Mouse (Mus musculus) liver, embryonic 12.5 days (tissue): Measurements from ENCODE around the gene Ank. TPM values are rescaled to one million over a fixed set of nuclear protein-coding genes. Genes with fewer than 3 reads are reported as not detected.

Experiments
- ATAC-seq: fragments of 200-750 bp; cut with Nextera tagmentation; 2 replicates; pipeline ENCODE4 v1.8.0; 2017; ENCODE audit warnings: moderate number of reproducible peaks, mild to moderate bottlenecking, moderate library complexity
- H3K27ac ChIP-seq: fragments of 300-500 bp; sonication (generic); 2 replicates; pipeline ENCODE4 v1.5.1; 2016; ENCODE audit warnings: mild to moderate bottlenecking
- H3K27me3 ChIP-seq: fragments of 300-500 bp; sonication (generic); replicated peaks from 2 replicates; pipeline ENCODE4 v1.6.1; 2016; ENCODE audit warnings: mild to moderate bottlenecking, moderate library complexity
- H3K36me3 ChIP-seq: fragments of 300-500 bp; sonication (generic); 2 replicates; pipeline ENCODE4 v1.6.1; 2016; ENCODE audit warnings: mild to moderate bottlenecking, moderate library complexity
- H3K4me1 ChIP-seq: fragments of 300-500 bp; sonication (generic); 2 replicates; pipeline ENCODE4 v1.6.1; 2016
- H3K4me2 ChIP-seq: fragments of 300-500 bp; sonication (generic); 2 replicates; pipeline ENCODE4 v1.6.1; 2016; ENCODE audit warnings: mild to moderate bottlenecking, moderate library complexity
- H3K4me3 ChIP-seq: fragments of 300-500 bp; sonication (generic); 2 replicates; pipeline ENCODE4 v1.5.1; 2016; ENCODE audit warnings: mild to moderate bottlenecking, moderate library complexity
- H3K9ac ChIP-seq: fragments of 300-500 bp; sonication (generic); 2 replicates; pipeline ENCODE4 v1.6.1; 2016; ENCODE audit warnings: mild to moderate bottlenecking, moderate library complexity
- H3K9me3 ChIP-seq: fragments of 300-500 bp; sonication (generic); replicated peaks from 2 replicates; pipeline ENCODE4 v1.6.1; 2016; ENCODE audit warnings: mild to moderate bottlenecking, moderate library complexity
- WGBS: fragments of 180-500 bp; shearing (Covaris S2); methylation state at CpG from one replicate; pipeline ENCODE4 v1.1.7; 2016; ENCODE audit not compliant: insufficient replicate concordance; 5-methylcytosine and 5-hydroxymethylcytosine counted together
- polyA plus RNA-seq: library from polyadenylated mRNA; unstranded; fragments of >200 nt; fragmentation: Nextera tagmentation; extraction: Ambion mirVana; gene quantifications from 2 replicates; pipeline ENCODE4 v1.2.1, GENCODE M21; 2016

Ank gene
- polyA plus RNA-seq, 1 experiment from 2014 or later = 13.6 TPM

GRCm38 (mm10) chr15:27519857-27520256, 53.4 kb downstream of the Ank start:
- ATAC-seq = no peak
- Histone ChIP-seq H3K9ac (no peak overlapping the region), H3K9me3 (no peaks in the 10 kb centered on the region), H3K27ac (no peak overlapping the region), H3K4me1 (peaks cover 24% of the 10 kb centered on the region), H3K4me2 (no peak overlapping the region), H3K4me3 (no peak overlapping the region), H3K36me3 (no peaks in the 10 kb centered on the region), H3K27me3 (no peaks in the 10 kb centered on the region)
- 71% methylated on average over 7 of the region's 7 CpGs for WGBS

- ATAC-seq = no peak
- no peaks in the 10 kb centered on the region for H3K36me3 ChIP-seq
- H3K27me3 ChIP-seq = no peaks in the 10 kb centered on the region
- H3K9me3 ChIP-seq = no peaks in the 10 kb centered on the region
- no peak overlapping the region for H3K9ac ChIP-seq
- H3K4me2 ChIP-seq = no peak overlapping the region
- H3K4me3 ChIP-seq = no peak overlapping the region
- peaks cover 29% of the 10 kb centered on the region for H3K4me1 ChIP-seq
- H3K27ac ChIP-seq = no peak overlapping the region
- WGBS = 70% methylated on average over 12 of the region's 12 CpGs
Measured at GRCm38 (mm10) chr15:27525233-27526005, 58.9 kb downstream of the Ank start.

GRCm38 (mm10) chr15:27528896-27529295, 62.4 kb downstream of the Ank start:
- H3K4me2 ChIP-seq = no peak overlapping the region
- H3K27ac ChIP-seq = no peak overlapping the region
- no peak overlapping the region for H3K9ac ChIP-seq
- 61% methylated on average over 4 of the region's 4 CpGs for WGBS
- no peaks in the 10 kb centered on the region for H3K27me3 ChIP-seq
- ATAC-seq = no peak
- peaks cover 18% of the 10 kb centered on the region; the same call in 1 of the 2 replicates for H3K4me1 ChIP-seq
- no peak overlapping the region for H3K4me3 ChIP-seq
- no peaks in the 10 kb centered on the region for H3K36me3 ChIP-seq
- H3K9me3 ChIP-seq = no peaks in the 10 kb centered on the region

GRCm38 (mm10) chr15:27530023-27530422, 63.5 kb downstream of the Ank start:
- no peak overlapping the region for H3K27ac ChIP-seq
- no peak overlapping the region for H3K4me2 ChIP-seq
- no peak for ATAC-seq
- H3K4me3 ChIP-seq = no peak overlapping the region
- H3K36me3 ChIP-seq = no peaks in the 10 kb centered on the region
- H3K9ac ChIP-seq = no peak overlapping the region
- H3K4me1 ChIP-seq = peaks cover 16% of the 10 kb centered on the region; the same call in 1 of the 2 replicates
- H3K9me3 ChIP-seq = no peaks in the 10 kb centered on the region
- no peaks in the 10 kb centered on the region for H3K27me3 ChIP-seq
- WGBS = 57% methylated on average over 4 of the region's 4 CpGs

- H3K9me3 ChIP-seq = no peaks in the 10 kb centered on the region
- no peak overlapping the region for H3K9ac ChIP-seq
- WGBS = 42% methylated on average over 3 of the region's 3 CpGs
- no peaks in the 10 kb centered on the region for H3K27me3 ChIP-seq
- no peak for ATAC-seq
- peaks cover 22% of the 10 kb centered on the region; the same call in 1 of the 2 replicates for H3K4me1 ChIP-seq
- no peak overlapping the region for H3K27ac ChIP-seq
- no peak overlapping the region for H3K4me3 ChIP-seq
- no peaks in the 10 kb centered on the region for H3K36me3 ChIP-seq
- H3K4me2 ChIP-seq = no peak overlapping the region
Measured at GRCm38 (mm10) chr15:27533036-27533435, 66.6 kb downstream of the Ank start.

- no peak for ATAC-seq
- Histone ChIP-seq H3K9ac (no peak overlapping the region), H3K4me2 (no peak overlapping the region), H3K36me3 (no peaks in the 10 kb centered on the region), H3K4me1 (peaks cover 23% of the 10 kb centered on the region), H3K9me3 (no peaks in the 10 kb centered on the region), H3K4me3 (no peak overlapping the region), H3K27me3 (no peaks in the 10 kb centered on the region), H3K27ac (no peak overlapping the region)
- 82% methylated on average over 4 of the region's 4 CpGs for WGBS
Measured at GRCm38 (mm10) chr15:27535681-27536080, 69.2 kb downstream of the Ank start.

GRCm38 (mm10) chr15:27536186-27536585, 69.7 kb downstream of the Ank start:
- ATAC-seq = no peak
- H3K4me3 ChIP-seq = no peak overlapping the region
- H3K27ac ChIP-seq = no peak overlapping the region
- no peaks in the 10 kb centered on the region for H3K9me3 ChIP-seq
- no peaks in the 10 kb centered on the region for H3K27me3 ChIP-seq
- peaks cover 23% of the 10 kb centered on the region for H3K4me1 ChIP-seq
- H3K9ac ChIP-seq = no peak overlapping the region
- H3K4me2 ChIP-seq = no peak overlapping the region
- H3K36me3 ChIP-seq = no peaks in the 10 kb centered on the region
- 88% methylated on average over 7 of the region's 7 CpGs for WGBS

- no peak overlapping the region for H3K27ac ChIP-seq
Measured at GRCm38 (mm10) chr15:27536771-27537170, 70.3 kb downstream of the Ank start.

DNA sequence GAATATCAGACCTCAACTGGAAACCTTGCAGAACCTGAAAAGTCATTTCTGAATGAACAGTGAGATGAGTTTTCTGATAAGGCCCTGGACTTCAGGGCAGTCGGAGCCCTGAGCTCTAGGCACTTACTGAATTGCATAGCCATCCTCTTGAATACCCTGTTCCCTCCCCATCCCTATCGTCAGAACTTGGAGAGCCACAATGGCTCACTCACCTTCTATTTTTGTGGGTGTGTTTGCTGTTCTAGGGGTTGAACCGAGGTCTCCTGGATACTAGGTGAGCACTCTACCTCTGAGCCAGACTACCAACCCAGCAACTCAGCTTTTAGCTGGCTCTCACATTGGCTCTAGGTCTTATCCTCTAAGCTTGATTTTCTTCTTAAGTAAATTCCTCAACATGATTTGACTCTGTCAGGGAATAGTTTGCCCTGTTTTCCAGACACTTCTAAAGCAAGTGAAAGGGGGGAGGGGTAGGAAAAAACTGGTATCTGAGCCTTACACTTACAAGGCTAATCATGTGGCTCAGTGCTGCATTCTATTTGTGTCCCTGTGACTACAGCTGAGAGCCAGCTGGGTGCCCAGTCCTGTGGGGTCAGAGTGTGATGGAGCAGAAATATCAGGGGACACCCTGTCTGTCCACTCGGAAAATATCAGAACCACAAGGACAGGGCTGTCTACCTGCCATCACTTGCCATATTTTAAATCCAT, 71.2 kb downstream of the Ank start:
- Histone ChIP-seq H3K36me3 (no peaks in the 10 kb centered on the region), H3K9ac (no peak overlapping the region), H3K9me3 (no peaks in the 10 kb centered on the region), H3K27me3 (no peaks in the 10 kb centered on the region), H3K4me2 (no peak overlapping the region), H3K27ac (no peak overlapping the region), H3K4me1 (peaks cover 23% of the 10 kb centered on the region), H3K4me3 (no peak overlapping the region)
- WGBS = 64% methylated on average over 4 of the region's 4 CpGs
- ATAC-seq = no peak

More at GRCm38 (mm10) chr15:27536771-27537170, 70.3 kb downstream of the Ank start:
- Histone ChIP-seq H3K36me3 (no peaks in the 10 kb centered on the region), H3K4me3 (no peak overlapping the region), H3K4me1 (peaks cover 23% of the 10 kb centered on the region), H3K9ac (no peak overlapping the region), H3K4me2 (no peak overlapping the region), H3K27me3 (no peaks in the 10 kb centered on the region), H3K9me3 (no peaks in the 10 kb centered on the region)
- WGBS = 55% methylated on average over 5 of the region's 5 CpGs
- no peak for ATAC-seq

- Histone ChIP-seq H3K4me2 (no peak overlapping the region), H3K9ac (no peak overlapping the region), H3K9me3 (no peaks in the 10 kb centered on the region), H3K36me3 (peaks cover under 1% of the 10 kb centered on the region; the same call in 1 of the 2 replicates), H3K27me3 (no peaks in the 10 kb centered on the region), H3K4me1 (peaks cover 23% of the 10 kb centered on the region), H3K4me3 (no peak overlapping the region), H3K27ac (no peak overlapping the region)
- WGBS = 88% methylated on average over 9 of the region's 9 CpGs
- no peak for ATAC-seq
Measured at GRCm38 (mm10) chr15:27539745-27540144, 73.3 kb downstream of the Ank start.

DNA sequence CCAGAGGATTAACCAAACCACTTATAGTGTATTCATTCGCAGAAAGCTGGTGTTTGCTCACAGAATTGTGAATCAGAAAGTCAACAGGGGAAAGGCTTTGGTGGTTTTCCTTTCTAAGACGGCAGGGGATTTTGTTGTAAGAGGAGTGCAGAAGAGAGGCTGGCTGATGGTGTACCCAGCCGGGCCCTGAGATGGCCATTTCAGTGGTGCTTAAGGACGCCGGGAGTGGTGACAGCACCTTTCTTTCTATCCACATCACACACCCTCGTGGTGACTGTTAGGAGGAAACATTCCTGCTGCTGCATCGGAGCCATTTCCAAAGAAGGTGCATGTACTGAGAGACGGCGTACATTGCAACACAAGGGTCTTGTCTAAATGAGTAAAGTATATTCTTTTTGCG, 78.7 kb downstream of the Ank start:
- Histone ChIP-seq H3K36me3 (peaks cover 25% of the 10 kb centered on the region; the same call in 1 of the 2 replicates), H3K27me3 (no peaks in the 10 kb centered on the region), H3K4me3 (no peak overlapping the region), H3K4me1 (peaks cover 25% of the 10 kb centered on the region), H3K9ac (no peak overlapping the region), H3K27ac (no peak overlapping the region), H3K9me3 (no peaks in the 10 kb centered on the region), H3K4me2 (no peak overlapping the region)
- 85% methylated on average over 10 of the region's 10 CpGs for WGBS
- ATAC-seq = no peak

DNA sequence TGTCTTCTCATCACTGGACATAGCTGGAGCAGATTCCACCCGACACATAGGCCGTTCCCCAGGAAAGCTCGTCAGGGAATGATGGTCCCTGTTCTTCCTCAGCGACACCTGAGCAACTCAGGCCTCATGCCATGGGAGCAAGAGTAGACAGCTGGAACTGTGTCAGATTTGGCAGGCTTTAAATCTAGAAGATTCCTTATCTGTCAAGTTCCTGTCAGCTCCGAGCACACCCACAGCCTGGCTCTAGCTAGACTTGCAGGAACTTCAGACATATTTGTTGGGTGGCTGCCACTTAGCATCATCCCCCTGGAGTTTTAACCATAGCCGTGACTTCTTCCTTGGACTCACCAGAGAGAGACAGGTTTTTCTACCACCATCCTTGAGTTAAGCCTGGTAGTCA, 81.6 kb downstream of the Ank start:
- no peak overlapping the region for H3K4me2 ChIP-seq
- no peaks in the 10 kb centered on the region for H3K9me3 ChIP-seq
- peaks cover 25% of the 10 kb centered on the region for H3K36me3 ChIP-seq
- WGBS = 76% methylated on average over 6 of the region's 6 CpGs
- H3K27ac ChIP-seq = no peak overlapping the region
- no peak overlapping the region for H3K4me3 ChIP-seq
- H3K9ac ChIP-seq = no peak overlapping the region
- ATAC-seq = no peak
- H3K27me3 ChIP-seq = no peaks in the 10 kb centered on the region
- peaks cover 25% of the 10 kb centered on the region for H3K4me1 ChIP-seq
